Mouse (Mus musculus) kidney, postnatal 25 days (tissue): ENCODE results near the gene Arpc1b.
"Not testable (repeated sequence)": the region's sequence is repeated elsewhere in the genome, so short reads cannot be mapped to it uniquely, and the experiment has no call there.

Experiments used
- DNase-seq, 2 experiments: peaks; one replicate each; pipeline ENCODE4 v3.0.0; 2021; ENCODE audit warnings: mixed read lengths in 2 of 2

Arpc1b gene

GRCm38 (mm10) chr5:145114071-145114605 is at the start of gene Arpc1b:
Gene Arpc1b (plus strand): TSS chr5:145114215.
- DNase-seq: peak; percentile 84 to 91

- no peak for DNase-seq
Measured at GRCm38 (mm10) chr5:145064765-145065340, 49.2 kb upstream of the Arpc1b start.

- DNase-seq: peak in 1 of 2 experiments; percentile 23
Measured at GRCm38 (mm10) chr5:145068863-145069262, 45.2 kb upstream of the Arpc1b start.

- peak; percentile 65 to 83 for DNase-seq
Measured at GRCm38 (mm10) chr5:145069707-145070106, 44.3 kb upstream of the Arpc1b start.

GRCm38 (mm10) chr5:145071342-145071741 is 42.7 kb upstream of the Arpc1b start:
- DNase-seq: peak in 1 of 2 experiments; percentile 10

GRCm38 (mm10) chr5:145075081-145075480 is 38.9 kb upstream of the Arpc1b start:
- DNase-seq: peak in 1 of 2 experiments; percentile 3

GRCm38 (mm10) chr5:145081866-145082613 is 32.0 kb upstream of the Arpc1b start:
- no peak for DNase-seq

- not testable (repeated sequence) for DNase-seq
Measured at GRCm38 (mm10) chr5:145083201-145083600, 30.8 kb upstream of the Arpc1b start.

- peak; percentile 96 to 98 for DNase-seq
Measured at GRCm38 (mm10) chr5:145083632-145084451, 30.2 kb upstream of the Arpc1b start, which contains the start of the genes Arpc1a and Kpna7. Gene Arpc1a (plus strand): TSS chr5:145083830. Gene Kpna7 (minus strand): TSS chr5:145084030.

- no peak for DNase-seq
Measured at GRCm38 (mm10) chr5:145084822-145085221, 29.2 kb upstream of the Arpc1b start.

- DNase-seq: no peak
Measured at GRCm38 (mm10) chr5:145088186-145088585, 25.8 kb upstream of the Arpc1b start.

- DNase-seq: no peak
Measured at GRCm38 (mm10) chr5:145089878-145090277, 24.1 kb upstream of the Arpc1b start.

- DNase-seq: no peak
Measured at GRCm38 (mm10) chr5:145096195-145096594, 17.8 kb upstream of the Arpc1b start.

GRCm38 (mm10) chr5:145098340-145098821 is 15.6 kb upstream of the Arpc1b start:
- no peak for DNase-seq

- DNase-seq: no peak
Measured at GRCm38 (mm10) chr5:145100960-145101359, 13.1 kb upstream of the Arpc1b start.

GRCm38 (mm10) chr5:145101451-145101850 is 12.6 kb upstream of the Arpc1b start:
- DNase-seq: not testable (repeated sequence)

GRCm38 (mm10) chr5:145102706-145103105 is 11.3 kb upstream of the Arpc1b start:
- DNase-seq: no peak

GRCm38 (mm10) chr5:145104328-145104727 is 9.7 kb upstream of the Arpc1b start:
- no peak for DNase-seq

GRCm38 (mm10) chr5:145105694-145106275 is 8.2 kb upstream of the Arpc1b start:
- DNase-seq: no peak

GRCm38 (mm10) chr5:145110401-145110800 is 3.6 kb upstream of the Arpc1b start:
- no peak for DNase-seq

GRCm38 (mm10) chr5:145112566-145112965 is 1.4 kb upstream of the Arpc1b start:
- DNase-seq: no peak

GRCm38 (mm10) chr5:145113416-145113815 is 599 bp upstream of the Arpc1b start:
- DNase-seq: no peak
